Mouse (Mus musculus): ENCODE data around the gene Garem2. TPM values are rescaled to one million over a fixed set of nuclear protein-coding genes. Genes with fewer than 3 reads are reported as not detected.

Garem2 gene
- polyA plus RNA-seq (2014; fragmentation: Illumina TruSeq; extraction: RNeasy Lipid Tissue Mini Kit (QIAGEN cat#74804); ENCODE audit: low read depth, low replicate concordance): 0.08 TPM

DNA sequence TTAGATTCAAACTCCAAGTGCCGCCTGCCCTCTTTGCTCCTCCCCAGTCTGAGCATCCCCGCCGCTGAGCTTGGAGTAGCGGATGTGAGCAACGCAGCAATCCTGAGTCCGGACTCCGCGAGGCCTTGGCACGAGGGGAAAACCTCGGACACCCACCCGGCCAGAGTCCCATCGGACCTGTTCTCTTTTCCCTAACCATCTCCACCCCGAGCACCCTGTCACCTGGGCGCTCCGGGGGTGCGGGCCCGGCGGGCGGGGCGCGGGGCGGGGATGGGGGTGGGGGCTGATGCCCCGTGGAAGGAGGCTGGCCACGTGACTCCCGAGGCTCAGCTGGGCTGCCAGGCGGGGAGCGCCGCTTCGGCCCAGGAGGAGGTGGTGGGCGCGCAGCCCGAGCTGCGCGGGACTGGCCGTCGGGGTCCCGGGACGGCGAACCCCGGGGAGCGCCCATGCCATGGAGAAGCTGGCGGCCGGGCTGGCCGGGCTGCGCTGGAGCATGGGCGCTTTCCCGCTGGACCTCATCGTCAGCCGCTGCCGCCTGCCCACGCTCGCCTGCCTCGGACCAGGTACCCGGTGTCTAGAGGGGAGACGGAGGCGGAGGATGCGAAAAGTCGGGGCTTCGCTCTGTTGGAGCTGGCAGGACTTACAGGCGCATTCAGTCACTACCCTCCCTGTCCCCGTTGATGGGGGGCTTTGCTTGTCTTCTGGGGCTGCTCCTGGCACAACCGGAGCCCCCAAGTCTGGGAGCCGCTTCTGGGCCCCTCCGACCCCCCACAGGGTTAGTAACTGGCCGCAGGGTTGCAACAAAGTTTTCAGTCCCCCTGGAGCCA is at the start of gene Garem2:
Gene Garem2, plus strand, starts transcription at position 321 of the 827 bp plus-strand sequence.

DNA sequence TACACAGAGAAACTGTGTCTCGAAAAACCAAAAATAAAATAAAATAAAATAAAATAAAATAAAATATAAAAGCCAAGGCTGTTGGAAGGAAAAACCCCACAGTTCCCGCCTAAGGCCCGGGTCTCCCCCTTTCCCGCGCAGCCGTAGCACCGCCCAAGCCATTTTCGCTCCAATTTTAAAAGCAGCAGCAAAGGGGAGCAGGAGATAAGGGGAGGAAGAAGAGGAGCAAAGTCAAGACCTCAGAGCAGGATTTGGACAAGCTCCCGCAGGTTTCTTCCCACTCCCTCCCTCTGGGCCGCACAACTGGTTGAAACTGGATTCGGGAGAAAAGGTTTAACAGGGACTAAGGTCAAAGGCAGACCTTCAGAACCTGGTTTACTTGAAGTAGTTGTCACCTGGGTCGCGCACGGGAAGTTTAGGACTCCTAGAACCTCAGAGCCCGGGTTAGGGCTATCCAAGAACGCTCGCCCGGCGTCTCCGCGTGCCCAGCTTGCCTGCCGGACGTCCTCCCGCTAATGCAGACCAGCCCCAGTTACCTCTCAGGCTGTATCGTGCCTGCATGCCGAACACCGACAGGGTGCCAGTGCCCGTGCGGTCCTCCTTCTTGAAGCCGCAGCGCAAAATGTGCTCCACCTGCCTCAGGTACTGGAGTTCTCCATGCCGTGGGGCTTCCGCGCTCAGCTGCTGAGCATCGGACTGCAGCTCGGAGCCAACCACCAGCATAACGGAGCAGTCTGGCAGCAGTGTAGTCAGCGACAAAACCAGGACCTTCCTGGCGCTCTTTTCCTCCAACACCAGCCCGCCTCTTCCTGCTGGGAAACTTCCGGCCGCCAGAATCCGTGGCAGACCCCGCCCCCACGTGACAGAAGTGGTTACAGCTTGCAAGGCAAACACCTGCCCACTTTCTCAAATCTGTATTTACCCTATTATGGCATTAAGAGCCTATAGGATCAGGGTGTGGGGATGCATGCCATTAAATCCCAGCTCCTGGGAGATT is 31.8 kb upstream of the Garem2 start, which contains the start of gene Tyms:
Gene Tyms, minus strand, starts transcription at position 793 of the 997 bp plus-strand sequence.

GRCm38 (mm10) chr5:30105668-30106300 is 823 bp downstream of the Garem2 start, which contains the start of gene 3110082J24Rik:
3110082J24Rik (minus strand) TSS chr5:30106086.

GRCm38 (mm10) chr5:30154474-30155394 is 49.8 kb downstream of the Garem2 start, which contains the start of the genes Hadha and Hadhb:
Hadha (minus strand) TSS chr5:30155162.
Hadhb (plus strand) TSS chr5:30155248.

Other genes starting within 250 kb of the Garem2 start
- gene Il6, start 92.0 kb upstream of the Garem2 start, polyA plus RNA-seq (2014; fragmentation: Illumina TruSeq; extraction: RNeasy Lipid Tissue Mini Kit (QIAGEN cat#74804); ENCODE audit: low read depth, low replicate concordance): not detected
- 5.3 TPM for gene Tyms, start 31.5 kb upstream of the Garem2 start, polyA plus RNA-seq (2014; fragmentation: Illumina TruSeq; extraction: RNeasy Lipid Tissue Mini Kit (QIAGEN cat#74804); ENCODE audit: low read depth, low replicate concordance)
- not detected for gene 3110082J24Rik, start 925 bp downstream of the Garem2 start, polyA plus RNA-seq (2014; fragmentation: Illumina TruSeq; extraction: RNeasy Lipid Tissue Mini Kit (QIAGEN cat#74804); ENCODE audit: low read depth, low replicate concordance)
- gene Hadha, start 50.0 kb downstream of the Garem2 start, polyA plus RNA-seq (2014; fragmentation: Illumina TruSeq; extraction: RNeasy Lipid Tissue Mini Kit (QIAGEN cat#74804); ENCODE audit: low read depth, low replicate concordance): 220 TPM
- gene Hadhb, start 50.1 kb downstream of the Garem2 start, polyA plus RNA-seq (2014; fragmentation: Illumina TruSeq; extraction: RNeasy Lipid Tissue Mini Kit (QIAGEN cat#74804); ENCODE audit: low read depth, low replicate concordance): 337 TPM
- gene Adgrf3, start 100.6 kb downstream of the Garem2 start, polyA plus RNA-seq (2014; fragmentation: Illumina TruSeq; extraction: RNeasy Lipid Tissue Mini Kit (QIAGEN cat#74804); ENCODE audit: low read depth, low replicate concordance): 4.8 TPM
- 69.2 TPM for gene Selenoi, start 127.4 kb downstream of the Garem2 start, polyA plus RNA-seq (2014; fragmentation: Illumina TruSeq; extraction: RNeasy Lipid Tissue Mini Kit (QIAGEN cat#74804); ENCODE audit: low read depth, low replicate concordance)
- gene Drc1, start 176.2 kb downstream of the Garem2 start, polyA plus RNA-seq (2014; fragmentation: Illumina TruSeq; extraction: RNeasy Lipid Tissue Mini Kit (QIAGEN cat#74804); ENCODE audit: low read depth, low replicate concordance): 61.7 TPM